Mouse (Mus musculus) lung, adult 2 months (tissue): Measurements from ENCODE around the gene Ptpn14.

Experiments used
- CTCF ChIP-seq: fragments of 200-500 bp; IDR thresholded peaks from 2 replicates; pipeline ENCODE4 v1.5.1; 2011; ENCODE audit warnings: mild to moderate bottlenecking, low read length, control low read depth; ENCODE audit not compliant: insufficient read depth
- POLR2A ChIP-seq: fragments of 200-500 bp; IDR thresholded peaks from 2 replicates; pipeline ENCODE4 v1.6.1; 2011; ENCODE audit warnings: low read depth, mild to moderate bottlenecking, control low read depth, low read length, borderline replicate concordance; ENCODE audit errors: extremely low read depth

GRCm38 (mm10) chr1:189871625-189872024, 143.6 kb downstream of the Ptpn14 start:
- TF ChIP-seq CTCF (no peak), POLR2A (no peak)
